Mouse (Mus musculus) thymus, adult 2 months (tissue): ENCODE results near the gene Snrpa1.

Source experiments
- CTCF ChIP-seq: fragments of 200-500 bp; IDR thresholded peaks from 2 replicates; pipeline ENCODE4 v1.5.1; 2012; ENCODE audit warnings: mild to moderate bottlenecking, control low read depth, low read length, moderate library complexity, borderline replicate concordance; ENCODE audit not compliant: control insufficient read depth, poor library complexity, insufficient read depth; ENCODE audit errors: extremely low read depth
- POLR2A ChIP-seq: fragments of 200-500 bp; IDR thresholded peaks from 2 replicates; pipeline ENCODE4 v1.6.1; 2012; ENCODE audit warnings: mild to moderate bottlenecking, low read length, control low read depth, moderate library complexity; ENCODE audit not compliant: control insufficient read depth, poor library complexity, insufficient read depth; ENCODE audit errors: extremely low read depth

- TF ChIP-seq CTCF (no peak), POLR2A (no peak)
Measured at GRCm38 (mm10) chr7:66053946-66054483, 4.8 kb upstream of the Snrpa1 start.
